Mouse (Mus musculus): ENCODE measurements at regions not wholly inside any gene's neighbourhood (a gene's known extent, or its start where the extent isn't known, plus 50 kb on each side); places are given as distances from the start of the nearest gene placed in this dataset.
"Not testable (repeated sequence)": the region's sequence is repeated elsewhere in the genome, so short reads cannot be mapped to it uniquely, and the experiment has no call there.

DNA sequence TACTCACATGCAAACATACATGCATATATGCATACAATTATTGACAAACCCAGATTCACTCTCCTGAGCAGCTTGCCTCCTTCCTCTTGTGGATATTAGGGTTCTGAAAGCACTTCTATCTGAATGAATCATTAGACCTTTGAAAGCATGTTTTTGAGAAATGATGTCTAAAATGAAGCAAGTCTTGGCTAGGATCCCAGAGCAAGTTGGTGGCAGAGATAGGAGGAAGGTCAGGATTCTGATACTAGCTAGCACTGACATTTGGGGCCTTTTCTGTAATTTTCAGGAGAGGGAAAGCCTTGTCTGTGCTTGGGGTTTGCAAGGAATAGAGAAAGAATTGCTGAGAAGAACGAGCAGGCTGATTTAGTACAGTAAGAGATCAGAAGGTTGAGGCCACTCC is 114.3 kb downstream of the Sst start:
- no peak overlapping the region for H3K4me3 ChIP-seq
- no peak for TF ChIP-seq CTCF (IDR thresholded peaks at IDR 0.05)

DNA sequence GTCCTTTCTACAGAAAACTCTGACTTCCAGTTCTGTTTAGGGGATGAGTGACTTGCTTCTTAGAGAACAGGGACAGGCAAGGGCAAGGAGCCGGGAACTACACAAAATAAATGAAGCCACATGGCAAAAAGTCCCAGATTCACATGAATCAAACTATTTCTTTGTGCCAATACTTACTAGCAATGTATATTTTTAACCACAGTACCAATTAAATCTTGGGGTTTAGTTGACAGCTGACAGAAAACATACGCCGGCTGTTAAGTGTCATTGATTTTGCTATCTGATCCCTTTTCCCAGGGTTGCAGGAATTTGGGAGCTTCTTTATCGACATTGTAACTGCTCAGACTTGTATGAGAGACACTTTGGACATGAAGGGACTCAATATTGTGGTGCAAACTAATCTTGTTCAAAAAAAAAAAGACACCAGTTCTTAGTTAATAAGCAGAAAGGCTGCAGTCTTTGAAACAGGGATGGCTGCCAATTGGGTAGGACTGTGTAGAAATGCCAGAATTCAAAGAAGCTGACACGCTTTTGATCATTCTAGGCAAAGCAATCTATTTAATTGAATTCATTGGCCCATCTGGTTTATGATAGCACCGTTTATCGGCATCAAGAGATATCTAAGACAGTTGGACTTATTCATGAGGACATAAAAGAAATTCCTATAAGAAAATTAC is 132.5 kb downstream of the Sst start:
- DNase-seq (ENCODE audit: extremely low spot score in 1 of 2, low spot score in 2 of 2) = no peak
- no peak for TF ChIP-seq CTCF (IDR thresholded peaks at IDR 0.05)
- H3K4me3 ChIP-seq = no peak overlapping the region
- intact Hi-C loops (cut with DNase I) = no loop called here
- no peak overlapping the region for H3K27ac ChIP-seq

More for the DNA sequence above, 114.3 kb downstream of the Sst start:
- no peak for DNase-seq (ENCODE audit: extremely low spot score in 1 of 2, low spot score in 2 of 2)
- no peak overlapping the region for H3K27ac ChIP-seq
- intact Hi-C loops (cut with DNase I) = no loop called here

DNA sequence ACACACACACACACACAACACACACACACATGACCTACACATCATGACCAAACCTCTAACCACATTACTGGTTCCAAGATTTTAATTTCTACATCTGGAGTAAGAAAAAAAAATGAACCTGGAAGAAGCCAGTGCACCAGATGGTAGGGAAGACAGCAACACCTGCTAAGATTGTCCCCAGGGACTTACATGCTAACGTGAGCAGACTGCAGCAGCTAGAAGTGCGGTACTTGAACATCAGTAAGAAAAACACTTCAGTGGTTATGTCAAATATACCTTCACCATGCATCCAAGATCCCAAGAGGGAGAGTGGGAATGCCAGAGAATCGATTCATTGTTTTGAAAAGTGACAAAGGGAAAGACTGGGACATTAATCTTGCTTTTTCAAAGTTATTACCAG is 153.7 kb downstream of the Sst start:
- Histone ChIP-seq H3K4me3 (no peak overlapping the region), H3K27ac (no peak overlapping the region)
- no peak for DNase-seq (ENCODE audit: extremely low spot score in 1 of 2, low spot score in 2 of 2)
- intact Hi-C loops (cut with DNase I) = no loop called here
- TF ChIP-seq CTCF (IDR thresholded peaks at IDR 0.05) = no peak

DNA sequence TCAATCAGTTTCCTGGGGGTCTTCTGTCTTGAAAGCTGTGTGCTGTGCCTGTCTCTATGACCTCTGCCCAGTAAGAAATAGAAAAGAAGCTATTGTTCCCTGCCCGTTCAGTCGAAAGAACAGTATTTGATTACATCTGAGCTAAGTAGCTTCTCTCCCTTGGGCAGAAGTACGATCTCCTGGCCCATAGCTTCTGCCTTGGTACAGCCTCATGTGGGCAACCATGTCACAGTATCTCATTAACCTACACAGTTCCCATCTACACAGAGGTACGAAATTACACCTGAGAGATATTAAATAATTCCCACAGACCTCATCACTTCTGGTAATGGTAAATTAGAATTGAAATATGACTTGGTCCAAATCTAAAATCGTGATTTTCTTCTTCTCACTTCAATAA is 155.0 kb downstream of the Sst start:
- intact Hi-C loops (cut with DNase I) = no loop called here
- DNase-seq (ENCODE audit: extremely low spot score in 1 of 2, low spot score in 2 of 2) = no peak
- no peak overlapping the region for H3K4me3 ChIP-seq
- H3K27ac ChIP-seq = no peak overlapping the region
- no peak for TF ChIP-seq CTCF (IDR thresholded peaks at IDR 0.05)

DNA sequence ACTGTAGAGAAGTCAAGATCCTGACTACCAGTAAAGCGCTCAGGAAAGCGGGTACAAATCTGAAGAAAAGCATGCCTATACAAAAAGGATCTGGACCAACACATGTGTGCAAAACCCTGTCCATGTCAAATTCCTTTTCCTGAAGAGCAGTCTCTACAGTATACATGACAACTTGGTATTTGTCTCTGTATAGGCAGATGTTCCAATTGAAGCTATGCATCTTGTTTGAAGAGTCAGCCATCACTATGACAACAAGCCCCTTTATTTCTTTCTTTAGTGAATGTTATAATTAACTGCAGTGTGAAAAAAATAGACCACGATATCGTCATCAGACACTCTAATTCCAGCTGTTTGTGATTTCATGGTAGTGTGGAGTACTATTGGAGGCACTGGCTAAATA is 164.2 kb downstream of the Sst start:
- no peak for TF ChIP-seq CTCF (IDR thresholded peaks at IDR 0.05)
- no peak for DNase-seq (ENCODE audit: extremely low spot score in 1 of 2, low spot score in 2 of 2)
- no peak overlapping the region for H3K27ac ChIP-seq
- H3K4me3 ChIP-seq = no peak overlapping the region
- intact Hi-C loops (cut with DNase I) = no loop called here

DNA sequence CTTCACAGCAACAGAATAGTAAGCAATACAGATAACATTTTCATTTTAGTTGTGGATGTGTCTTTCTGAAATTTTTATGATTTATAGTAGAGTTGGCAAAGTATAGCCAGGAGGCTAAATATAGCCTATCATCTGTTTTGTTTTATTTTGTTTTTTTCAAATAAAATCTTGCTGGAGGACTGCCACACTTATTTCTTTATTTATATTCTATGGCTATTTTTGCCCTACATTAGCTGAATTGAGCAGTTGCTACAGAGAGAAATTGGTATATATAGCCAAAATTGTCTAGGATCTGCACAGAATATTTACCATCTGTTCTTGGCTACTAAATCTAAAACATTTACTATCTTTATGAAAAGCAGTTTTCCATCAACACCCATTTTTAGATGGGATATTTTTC is 169.0 kb downstream of the Sst start:
- intact Hi-C loops (cut with DNase I) = loop anchor here (5.0 kb wide), 1 partner anchor 169 kb away; no protein-coding TSS in a partner anchor
- no peak overlapping the region for H3K4me3 ChIP-seq
- H3K27ac ChIP-seq = no peak overlapping the region
- no peak for TF ChIP-seq CTCF (IDR thresholded peaks at IDR 0.05)
- DNase-seq (ENCODE audit: extremely low spot score in 1 of 2, low spot score in 2 of 2) = no peak

DNA sequence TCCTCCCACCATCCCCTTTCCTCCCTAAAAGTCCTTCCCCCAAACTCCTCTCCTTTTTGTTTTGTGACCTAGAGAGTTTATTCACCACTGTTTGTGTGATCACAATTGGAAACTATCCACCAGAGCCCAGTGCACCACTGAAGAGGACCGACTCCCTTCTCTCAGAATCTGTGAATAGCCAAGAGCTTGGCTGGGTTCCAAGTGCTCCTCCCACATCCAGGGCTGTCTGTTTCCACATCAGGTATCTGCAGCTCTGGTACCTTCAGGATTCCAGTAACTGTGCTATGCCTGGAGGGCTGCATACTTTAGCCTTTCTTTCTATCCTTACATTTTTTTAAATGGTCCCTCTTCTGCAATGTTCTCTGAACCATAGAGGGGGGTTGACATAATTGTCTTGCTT is 180.5 kb upstream of the Masp1 start:
- no peak for TF ChIP-seq CTCF (IDR thresholded peaks at IDR 0.05)
- intact Hi-C loops (cut with DNase I) = no loop called here
- no peak overlapping the region for H3K4me3 ChIP-seq
- no peak for DNase-seq (ENCODE audit: extremely low spot score in 1 of 2, low spot score in 2 of 2)
- H3K27ac ChIP-seq = no peak overlapping the region

DNA sequence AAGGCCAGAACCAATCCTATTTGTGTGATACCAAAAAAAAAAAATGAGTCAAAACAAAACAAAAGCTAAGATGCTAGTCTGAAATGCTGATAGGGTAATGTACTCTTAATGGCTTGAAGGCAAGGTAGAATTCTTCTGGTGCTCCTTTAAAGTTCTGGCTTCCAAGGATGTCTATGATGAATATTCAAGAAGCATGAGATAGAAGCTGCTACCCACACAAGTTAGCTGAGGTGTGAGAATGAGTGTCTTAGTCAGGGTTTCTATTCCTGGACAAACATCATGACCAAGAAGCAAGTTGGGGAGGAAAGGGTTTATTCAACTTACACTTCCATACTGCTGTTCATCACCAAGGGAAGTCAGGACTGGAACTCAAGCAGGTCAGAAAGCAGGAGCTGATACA is 173.6 kb upstream of the Masp1 start:
- intact Hi-C loops (cut with DNase I); H3K27ac ChIP-seq; H3K4me3 ChIP-seq; DNase-seq (ENCODE audit: extremely low spot score in 1 of 2, low spot score in 2 of 2): not testable (repeated sequence)

DNA sequence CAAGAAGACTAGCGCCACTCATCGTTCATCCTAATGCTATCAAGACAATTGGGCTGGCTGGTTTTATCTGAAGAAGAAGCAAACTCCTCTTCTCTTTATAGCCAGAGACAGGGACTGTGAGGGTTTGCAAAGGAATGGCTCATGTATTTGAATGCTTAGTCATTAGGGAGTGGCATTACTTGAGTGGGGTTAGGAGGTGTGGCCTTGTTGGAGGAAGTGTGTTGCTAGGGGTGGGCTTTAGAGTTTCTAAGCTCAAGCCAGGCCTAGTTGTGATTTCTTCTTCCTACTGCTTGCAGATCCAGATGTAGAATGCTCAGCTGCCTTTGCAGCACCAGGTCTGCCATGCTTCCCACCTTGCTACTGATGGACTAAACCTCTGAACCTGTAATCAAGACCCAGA is 169.4 kb upstream of the Masp1 start:
- intact Hi-C loops (cut with DNase I) = no loop called here
- no peak for TF ChIP-seq CTCF (IDR thresholded peaks at IDR 0.05)
- no peak overlapping the region for H3K4me3 ChIP-seq
- no peak for DNase-seq (ENCODE audit: extremely low spot score in 1 of 2, low spot score in 2 of 2)
- no peak overlapping the region for H3K27ac ChIP-seq

DNA sequence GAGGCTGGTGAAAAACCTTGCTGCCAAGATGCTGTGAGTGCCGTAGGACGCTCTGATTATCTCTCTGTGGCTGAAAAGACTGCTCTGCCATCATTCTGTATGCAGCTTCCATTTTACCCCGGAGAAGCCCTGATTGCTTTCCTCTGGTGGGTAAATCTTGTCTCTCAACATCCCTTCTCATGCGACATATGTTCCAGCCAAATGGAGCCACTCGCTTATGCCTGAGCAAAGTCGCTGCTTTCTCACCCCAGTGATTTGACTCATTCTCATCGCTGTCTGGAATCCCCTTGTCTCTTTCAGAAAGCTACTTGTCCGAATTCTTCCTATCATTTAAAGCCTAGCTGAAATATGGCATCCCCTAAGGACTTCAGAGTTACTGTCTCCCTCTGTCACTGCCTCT is 166.2 kb upstream of the Masp1 start:
- no peak for TF ChIP-seq CTCF (IDR thresholded peaks at IDR 0.05)
- intact Hi-C loops (cut with DNase I) = no loop called here
- Histone ChIP-seq H3K4me3 (no peak overlapping the region), H3K27ac (no peak overlapping the region)
- peak in 1 of 2 experiments; percentile 16 for DNase-seq (ENCODE audit: extremely low spot score in 1 of 2, low spot score in 2 of 2)

DNA sequence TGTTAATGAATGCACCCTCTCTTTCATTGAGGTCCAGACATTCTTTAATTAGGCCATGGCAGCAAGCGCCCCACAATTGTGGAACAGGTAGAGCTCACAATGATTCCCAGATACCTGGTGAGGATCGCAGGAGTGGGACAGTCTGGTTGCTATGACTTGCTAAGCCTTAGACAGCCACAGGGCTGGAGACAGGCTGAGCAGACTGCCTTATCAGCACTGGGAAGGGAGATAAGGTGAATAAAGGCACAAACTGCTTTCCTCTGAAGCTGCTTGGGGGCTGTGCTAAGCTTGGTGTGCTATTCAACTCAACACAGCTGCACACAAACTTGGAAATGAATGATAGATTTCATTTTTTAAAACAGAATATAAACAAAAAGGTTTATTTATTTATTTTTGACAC is 159.8 kb upstream of the Masp1 start:
- intact Hi-C loops (cut with DNase I) = no loop called here
- Histone ChIP-seq H3K4me3 (no peak overlapping the region), H3K27ac (no peak overlapping the region)
- no peak for DNase-seq (ENCODE audit: extremely low spot score in 1 of 2, low spot score in 2 of 2)
- no peak for TF ChIP-seq CTCF (IDR thresholded peaks at IDR 0.05)

DNA sequence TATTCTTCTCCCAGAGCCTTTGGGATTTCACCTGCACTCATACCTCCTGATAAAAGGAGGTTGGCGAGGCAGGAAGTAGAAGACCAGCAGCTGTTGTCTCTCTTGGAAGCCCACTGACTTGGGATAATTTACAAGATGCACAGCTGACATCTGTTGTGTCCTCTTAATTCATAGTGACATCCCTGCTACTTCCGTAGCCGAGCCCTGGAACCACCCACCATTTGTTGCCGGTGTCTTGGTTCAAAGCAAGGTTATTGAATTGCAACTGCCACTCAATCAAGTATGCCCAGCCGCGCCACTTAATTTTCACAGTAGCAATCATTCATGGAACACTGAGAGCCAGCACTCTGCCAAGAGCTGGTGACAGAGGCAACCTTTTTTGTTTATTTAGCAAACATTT is 151.8 kb upstream of the Masp1 start:
- Histone ChIP-seq H3K27ac (no peak overlapping the region), H3K4me3 (no peak overlapping the region)
- DNase-seq (ENCODE audit: extremely low spot score in 1 of 2, low spot score in 2 of 2) = no peak
- TF ChIP-seq CTCF (IDR thresholded peaks at IDR 0.05) = no peak
- intact Hi-C loops (cut with DNase I) = no loop called here

DNA sequence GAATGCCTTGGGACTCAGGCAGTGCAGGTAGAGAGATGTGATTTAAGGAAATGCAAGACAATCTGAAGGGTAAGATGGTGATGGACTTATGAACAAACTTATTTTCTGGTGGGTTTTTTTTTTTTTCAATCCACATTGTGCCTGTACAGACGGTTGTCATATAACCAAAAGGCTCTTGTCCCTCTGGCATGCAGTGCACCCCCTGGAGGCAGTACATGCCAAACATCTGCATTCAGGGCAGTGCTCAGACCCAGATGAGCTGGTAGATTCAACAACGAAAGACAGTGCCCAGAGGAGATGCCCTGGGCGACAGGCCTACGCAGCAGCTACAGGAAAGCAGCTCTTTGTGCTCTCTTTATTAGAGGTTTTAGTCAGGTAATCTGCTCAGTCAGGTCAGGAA is 149.5 kb upstream of the Masp1 start:
- intact Hi-C loops (cut with DNase I) = no loop called here

More for the DNA sequence above, 149.5 kb upstream of the Masp1 start:
- H3K4me3 ChIP-seq = no peak overlapping the region
- H3K27ac ChIP-seq = no peak overlapping the region
- TF ChIP-seq CTCF (IDR thresholded peaks at IDR 0.05) = no peak; the same call in 1 of the 2 replicates
- DNase-seq (ENCODE audit: extremely low spot score in 1 of 2, low spot score in 2 of 2) = no peak

Data from left cerebral cortex, adult 2 months (tissue).